Mouse (Mus musculus) lung, adult 2 months (tissue): Measurements from ENCODE around the gene Dvl2.

Experiments used
- CTCF ChIP-seq: fragments of 200-500 bp; IDR thresholded peaks from 2 replicates; pipeline ENCODE4 v1.5.1; 2011; ENCODE audit warnings: mild to moderate bottlenecking, low read length, control low read depth; ENCODE audit not compliant: insufficient read depth
- POLR2A ChIP-seq: fragments of 200-500 bp; IDR thresholded peaks from 2 replicates; pipeline ENCODE4 v1.6.1; 2011; ENCODE audit warnings: low read depth, mild to moderate bottlenecking, control low read depth, low read length, borderline replicate concordance; ENCODE audit errors: extremely low read depth

DNA sequence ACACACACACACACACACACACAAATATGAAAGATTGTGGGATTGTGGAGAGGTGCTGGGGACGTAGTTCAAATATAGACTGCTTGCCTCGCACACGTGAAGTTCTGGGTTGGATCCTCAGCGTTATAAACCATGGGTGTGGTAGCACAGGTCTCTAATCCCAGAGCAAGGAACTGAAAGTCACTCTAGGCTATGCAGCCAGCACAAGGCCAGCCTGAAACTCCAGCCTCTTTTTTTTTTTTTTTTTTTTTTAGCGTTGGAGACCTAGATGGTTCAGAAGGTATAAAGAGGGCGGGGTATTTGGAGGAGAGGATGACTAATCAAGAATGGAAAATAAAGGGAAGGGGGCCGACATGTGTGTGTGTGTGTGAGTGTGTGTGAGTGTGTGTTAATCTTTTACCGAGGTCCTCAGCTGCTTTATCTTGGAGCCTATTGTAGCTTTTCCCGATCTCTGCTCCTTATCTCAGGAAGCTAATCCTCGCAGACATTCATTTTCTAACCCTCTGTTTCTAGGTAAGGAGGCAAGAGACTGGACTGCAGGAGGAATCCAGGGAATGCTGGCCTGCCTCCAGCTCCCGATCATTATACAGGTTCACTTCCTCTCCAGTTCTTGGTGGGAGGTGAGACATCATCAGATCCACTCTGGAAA, 47.0 kb upstream of the Dvl2 start:
- TF ChIP-seq CTCF (no peak), POLR2A (no peak)
